Mouse (Mus musculus): ENCODE results near the gene Shank2.

The Shank2 gene

DNA sequence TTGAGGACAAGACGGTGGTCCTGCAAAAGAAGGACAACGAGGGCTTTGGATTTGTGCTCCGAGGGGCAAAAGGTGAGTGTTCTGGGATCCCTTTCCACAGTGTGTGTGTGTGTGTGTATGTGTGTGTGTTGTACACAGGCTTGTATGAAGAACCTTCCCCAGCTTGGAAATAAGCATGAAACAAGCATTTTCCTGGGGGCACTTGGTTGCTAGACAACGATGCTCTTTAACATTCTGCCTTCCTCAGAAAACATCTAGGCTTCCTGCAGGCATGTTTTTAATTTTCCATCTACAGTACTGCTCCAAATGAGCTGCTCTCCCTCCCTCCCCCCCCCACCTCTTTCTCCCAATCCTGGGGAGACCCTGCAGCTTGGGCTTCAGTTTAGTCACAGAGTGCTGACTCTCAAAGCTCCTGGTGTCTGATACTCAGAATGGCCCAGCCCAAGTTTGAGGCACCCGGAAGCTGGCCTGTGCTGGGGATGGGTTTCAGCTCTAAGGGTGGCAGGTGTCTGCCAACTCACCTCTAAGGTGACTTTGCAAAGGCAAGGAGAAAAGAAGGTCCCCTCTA, 283.4 kb downstream of the Shank2 start:
- DNase-seq, result no peak

GRCm38 (mm10) chr7:144285912-144286311, 284.2 kb downstream of the Shank2 start:
- DNase-seq, result no peak

- no peak for DNase-seq
These were observed 286.3 kb downstream of the Shank2 start for GRCm38 (mm10) chr7:144287991-144288390.

- DNase-seq, result no peak
These were observed 289.8 kb downstream of the Shank2 start for GRCm38 (mm10) chr7:144291478-144291877.

DNA sequence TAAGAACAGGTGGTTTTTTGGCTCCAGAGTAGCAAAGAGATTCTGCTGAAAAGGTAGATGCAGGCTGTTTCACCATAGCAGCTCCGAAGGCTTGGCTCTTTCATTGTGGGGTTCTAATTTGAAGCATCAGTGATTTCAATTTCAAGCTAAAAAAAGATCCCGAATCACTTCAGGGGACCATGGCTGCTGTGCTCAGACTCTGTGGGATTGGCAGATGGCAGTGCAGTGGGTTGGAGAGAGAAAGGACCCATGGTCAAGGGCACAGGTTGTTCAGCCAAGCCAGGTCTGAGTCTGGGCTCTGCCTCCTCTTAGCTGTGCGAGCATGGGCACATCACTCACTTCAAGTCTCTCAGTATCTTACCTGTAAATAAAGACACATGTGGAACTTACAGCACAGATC, 291.9 kb downstream of the Shank2 start:
- no peak for DNase-seq

- peak; percentile 7 for DNase-seq
These were observed 292.8 kb downstream of the Shank2 start for GRCm38 (mm10) chr7:144294239-144295200.

DNA sequence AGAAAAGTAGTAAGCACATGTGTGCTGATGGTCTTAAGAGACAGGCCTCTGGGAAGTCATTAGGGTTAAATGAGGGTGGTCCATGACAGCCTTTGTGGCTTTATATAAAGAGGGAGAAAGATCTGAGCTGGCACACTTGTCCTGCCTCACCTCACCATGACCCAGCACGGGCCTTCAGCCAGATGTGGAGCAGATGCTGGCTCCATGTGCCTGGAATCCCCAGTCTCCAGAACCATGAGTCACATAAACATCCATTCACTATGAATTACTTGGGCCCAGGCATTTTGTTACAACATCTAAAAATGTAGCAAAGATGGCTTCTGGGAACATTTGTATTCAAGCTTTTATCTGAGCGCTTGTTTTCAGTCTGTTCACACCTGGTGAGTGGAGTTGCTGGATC, 297.6 kb downstream of the Shank2 start:
- no peak for DNase-seq

DNA sequence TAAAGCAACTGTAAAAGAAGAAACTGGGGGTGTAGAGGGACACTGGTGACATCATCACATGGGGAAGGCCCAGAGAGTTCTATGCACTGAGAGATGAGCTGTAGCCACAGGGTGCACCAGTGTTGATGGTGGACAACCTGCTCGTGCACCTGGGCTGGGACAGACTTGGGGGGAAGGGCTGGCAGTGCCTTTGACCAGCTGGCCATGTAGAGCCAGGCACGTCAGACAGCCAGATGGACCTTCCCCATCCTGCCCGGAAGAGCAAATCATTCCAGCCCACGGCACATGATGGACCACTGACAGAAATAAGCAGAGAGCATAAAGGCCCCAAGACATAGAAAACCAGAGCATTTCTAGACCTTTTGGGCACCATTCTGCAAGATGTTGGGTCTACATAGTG, 299.9 kb downstream of the Shank2 start:
- no peak for DNase-seq

- no peak for DNase-seq
These were observed 300.8 kb downstream of the Shank2 start for GRCm38 (mm10) chr7:144302498-144302897.

GRCm38 (mm10) chr7:144307853-144308409, 306.2 kb downstream of the Shank2 start:
- no peak for DNase-seq

GRCm38 (mm10) chr7:144314438-144315105, 312.8 kb downstream of the Shank2 start:
- no peak for DNase-seq

- DNase-seq, result no peak
These were observed 314.5 kb downstream of the Shank2 start for GRCm38 (mm10) chr7:144316224-144316623.

DNA sequence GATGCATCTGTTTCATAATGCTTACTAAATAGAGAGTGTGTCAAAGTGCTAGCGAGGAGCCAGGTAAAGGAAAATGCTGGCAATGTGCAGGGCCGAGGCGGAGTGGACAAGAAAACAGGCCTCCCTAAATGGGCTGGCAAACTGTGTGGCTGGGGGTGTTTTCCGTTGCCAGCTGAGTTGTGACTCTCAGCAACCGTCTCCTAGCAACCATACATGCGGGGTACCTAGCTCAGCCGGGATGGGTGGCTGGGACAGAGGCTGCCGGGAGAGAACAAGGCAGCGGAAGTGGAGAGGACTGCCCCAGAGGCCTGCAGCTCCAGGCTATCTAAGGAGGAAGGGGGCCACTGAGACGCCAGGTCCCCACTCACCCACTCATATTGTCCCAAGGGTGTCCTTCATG, 315.1 kb downstream of the Shank2 start:
- DNase-seq, result no peak

GRCm38 (mm10) chr7:144324077-144324476, 322.3 kb downstream of the Shank2 start:
- no peak for DNase-seq

GRCm38 (mm10) chr7:144324861-144325260, 323.1 kb downstream of the Shank2 start:
- no peak for DNase-seq

DNA sequence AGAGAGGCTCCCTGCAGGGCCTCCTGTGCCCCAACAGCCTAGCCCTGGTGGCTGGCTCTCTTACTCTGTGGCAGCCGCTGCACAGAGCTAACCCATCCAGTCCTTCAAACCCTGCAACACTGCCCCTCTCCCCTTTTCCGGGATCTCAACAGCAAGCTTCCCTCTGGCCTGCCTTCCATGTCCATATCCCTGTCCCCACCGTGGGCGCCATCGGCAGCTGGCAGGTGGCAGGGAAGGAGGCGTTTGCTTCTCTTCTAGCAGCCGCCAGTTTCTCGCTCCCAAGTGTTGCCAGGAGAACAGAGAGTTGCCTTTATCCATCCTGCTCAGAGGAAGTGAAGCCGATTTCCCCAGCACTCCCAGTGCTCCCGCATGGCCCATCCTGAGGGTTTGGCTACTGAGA, 323.9 kb downstream of the Shank2 start:
- no peak for DNase-seq

GRCm38 (mm10) chr7:144329403-144329890, 327.7 kb downstream of the Shank2 start:
- DNase-seq, result no peak

DNA sequence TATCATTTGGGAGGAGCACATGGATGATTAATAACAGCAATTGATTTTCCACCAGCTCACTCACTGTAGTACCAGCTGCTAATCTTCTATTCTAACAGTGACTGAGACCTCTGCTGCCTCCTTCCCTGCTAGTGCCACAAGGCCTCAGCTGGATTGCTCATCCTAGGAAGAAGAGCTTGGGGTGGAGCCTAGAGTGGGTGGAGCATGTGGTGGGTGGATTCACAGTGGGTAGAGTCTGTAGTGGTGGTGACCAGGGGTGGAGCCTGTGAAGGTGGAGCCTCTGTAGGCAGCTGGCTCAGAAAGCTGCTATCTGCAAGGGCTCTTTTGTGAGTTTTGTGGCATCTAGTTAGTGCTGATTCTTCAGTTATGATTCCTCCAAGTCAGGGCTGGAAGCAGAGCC, 334.9 kb downstream of the Shank2 start:
- DNase-seq, result no peak

- DNase-seq, result no peak
These were observed 337.0 kb downstream of the Shank2 start for GRCm38 (mm10) chr7:144338694-144339093.

GRCm38 (mm10) chr7:144340376-144340775, 338.6 kb downstream of the Shank2 start:
- no peak for DNase-seq

- DNase-seq, result no peak
These were observed 364.4 kb downstream of the Shank2 start for GRCm38 (mm10) chr7:144366133-144366532.

DNA sequence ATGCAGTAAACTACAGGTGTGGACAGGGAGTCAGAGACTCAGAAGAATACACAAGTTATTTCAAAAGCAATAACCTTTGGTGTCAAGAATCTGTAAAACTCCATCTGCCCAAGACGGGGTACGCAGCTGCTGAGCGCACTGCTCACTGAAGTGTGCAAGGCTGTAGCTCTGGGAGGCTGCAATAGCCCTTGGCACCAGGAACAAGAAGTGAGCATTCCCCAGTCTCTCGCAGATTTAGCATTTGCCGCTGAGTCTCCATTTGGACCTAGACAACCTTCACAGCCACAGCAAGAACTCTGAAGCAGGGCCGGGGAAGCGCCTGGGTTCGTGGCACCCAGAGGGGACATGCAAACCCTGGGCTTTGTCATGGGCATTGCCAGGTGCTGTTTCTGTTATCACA, 371.3 kb downstream of the Shank2 start:
- DNase-seq, result no peak

GRCm38 (mm10) chr7:144375483-144375882, 373.8 kb downstream of the Shank2 start:
- DNase-seq, result no peak

All from thymus, postnatal 14 days (tissue).